Mouse (Mus musculus): ENCODE measurements around the gene Elovl4. TPM values are rescaled to one million over a fixed set of nuclear protein-coding genes. Genes with fewer than 3 reads are reported as not detected.

The Elovl4 gene
- total and polyA plus RNA-seq, 3 experiments: not detected

DNA sequence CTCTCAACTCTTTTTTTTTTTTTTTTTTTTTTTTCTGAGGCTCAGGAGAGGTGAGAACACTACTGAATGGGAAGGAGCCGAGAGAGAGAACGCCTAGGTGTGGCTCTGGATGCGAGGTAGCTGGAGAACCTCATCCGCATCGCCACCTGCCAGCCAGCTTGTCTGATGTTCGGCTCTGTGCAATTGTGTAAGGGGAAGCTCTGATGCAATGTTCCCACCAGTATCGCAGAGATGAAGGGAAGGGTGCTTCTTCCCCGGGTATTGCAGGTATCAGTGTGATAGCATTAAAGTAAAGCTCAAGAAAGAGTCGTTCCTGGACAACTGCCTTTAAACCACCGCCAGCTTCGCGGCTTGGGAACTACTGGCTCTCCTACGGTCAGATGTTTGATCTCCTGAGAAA is 1.7 kb downstream of the Elovl4 start:
- no peaks in the 10 kb centered on the region for H3K36me3 ChIP-seq (ENCODE audit: control insufficient read depth in 1 of 2, insufficient read depth in 2 of 2, low read length in 2 of 2)
- DNase-seq (ENCODE audit: low read depth, low spot score): no peak
- H3K79me2 ChIP-seq (ENCODE audit: control insufficient read depth, insufficient read depth, low read length, poor library complexity): no peaks in the 10 kb centered on the region
- H3K4me3 ChIP-seq (ENCODE audit: control insufficient read depth in 1 of 2, insufficient read depth in 1 of 2, low read depth in 2 of 2, low read length in 2 of 2): no peak overlapping the region
- H3K4me1 ChIP-seq (ENCODE audit: control insufficient read depth in 1 of 2, insufficient read depth in 2 of 2, low read length in 2 of 2): no peaks in the 10 kb centered on the region
- no peak overlapping the region for H3K9ac ChIP-seq (ENCODE audit: control insufficient read depth, low read depth, low read length, poor library complexity, severe bottlenecking)
- H3K27ac ChIP-seq (ENCODE audit: control insufficient read depth, low read depth, low read length): no peak overlapping the region
- no peak for TF ChIP-seq TAL1 (IDR thresholded peaks at IDR 0.05; ENCODE audit: low read length)
- TF ChIP-seq ZKSCAN1 (IDR thresholded peaks at IDR 0.05; ENCODE audit: low read depth, low read length): no peak
- TF ChIP-seq NRF1 (IDR thresholded peaks at IDR 0.05; ENCODE audit: insufficient read depth, low read depth, low read length, poor library complexity, severe bottlenecking): no peak
- no peak for TF ChIP-seq MYB (IDR thresholded peaks at IDR 0.05; ENCODE audit: low read depth, low read length)
- TF ChIP-seq ETS1 (IDR thresholded peaks at IDR 0.05; ENCODE audit: low read depth, low read length): no peak
- no peak for TF ChIP-seq MAZ (IDR thresholded peaks at IDR 0.05; ENCODE audit: low read depth, low read length)
- TF ChIP-seq GABPA (IDR thresholded peaks at IDR 0.05; ENCODE audit: low read depth, low read length): no peak
- TF ChIP-seq SIN3A (IDR thresholded peaks at IDR 0.05; ENCODE audit: low read length): no peak
- TF ChIP-seq JUND (IDR thresholded peaks at IDR 0.05; ENCODE audit: low read depth, low read length): no peak
- TF ChIP-seq TCF12 (IDR thresholded peaks at IDR 0.05; ENCODE audit: low read depth, low read length): no peak
- TF ChIP-seq CTCF (IDR thresholded peaks at IDR 0.05 in 2 of 3, conservative IDR thresholded peaks at IDR 0.05 in 1 of 3; ENCODE audit: control insufficient read depth in 1 of 3, insufficient read depth in 1 of 3, low read depth in 2 of 3, low read length in 3 of 3, poor library complexity in 1 of 3, severe bottlenecking in 1 of 3): no peak
- no peak for TF ChIP-seq ZMIZ1 (IDR thresholded peaks at IDR 0.05; ENCODE audit: low read depth, low read length)
- no peak for TF ChIP-seq USF1 (IDR thresholded peaks at IDR 0.05; ENCODE audit: low read depth, low read length)
- TF ChIP-seq ZNF384 (IDR thresholded peaks at IDR 0.05; ENCODE audit: low read depth, low read length): no peak
- TF ChIP-seq MAX (IDR thresholded peaks at IDR 0.05; ENCODE audit: low read length): no peak
- TF ChIP-seq MYC (IDR thresholded peaks at IDR 0.05; ENCODE audit: low read depth, low read length): no peak
- no peak for TF ChIP-seq EP300 (IDR thresholded peaks at IDR 0.05; ENCODE audit: low read depth in 1 of 2, low read length in 2 of 2)
- TF ChIP-seq GATA1 (IDR thresholded peaks at IDR 0.05; ENCODE audit: low read depth, low read length): no peak
- no peaks in the 10 kb centered on the region for H3K9me3 ChIP-seq (replicated peaks; ENCODE audit: insufficient read depth, low read length)
- no peaks in the 10 kb centered on the region; a peak in 1 of 4 replicates for H3K27me3 ChIP-seq (ENCODE audit: control insufficient read depth in 1 of 2, insufficient read depth in 2 of 2, low read length in 2 of 2)

DNA sequence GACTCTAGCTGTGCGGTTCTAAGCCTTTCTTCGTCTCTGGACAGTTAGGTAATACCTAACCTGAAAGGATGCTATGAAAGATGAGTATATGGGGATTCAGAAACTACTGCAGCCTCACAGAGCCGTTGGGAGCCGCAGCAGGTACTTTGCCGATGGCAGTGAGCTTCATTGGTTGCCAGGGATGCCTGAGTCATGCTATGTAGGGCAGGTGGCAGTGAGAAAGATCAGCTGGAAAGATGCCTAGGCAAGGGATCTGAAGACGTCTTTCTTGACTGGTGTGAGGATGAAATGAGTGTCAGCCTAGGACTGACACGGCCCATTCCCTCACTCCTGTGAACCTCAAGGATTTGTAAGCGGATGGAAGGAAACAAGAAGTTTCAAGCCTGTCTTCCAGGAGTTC is 8.2 kb downstream of the Elovl4 start:
- DNase-seq (ENCODE audit: low read depth, low spot score): no peak
- Histone ChIP-seq H3K36me3 (ENCODE audit: control insufficient read depth in 1 of 2, insufficient read depth in 2 of 2, low read length in 2 of 2) (no peaks in the 10 kb centered on the region), H3K9ac (ENCODE audit: control insufficient read depth, low read depth, low read length, poor library complexity, severe bottlenecking) (no peak overlapping the region), H3K9me3 (replicated peaks; ENCODE audit: insufficient read depth, low read length) (no peaks in the 10 kb centered on the region), H3K79me2 (ENCODE audit: control insufficient read depth, insufficient read depth, low read length, poor library complexity) (no peaks in the 10 kb centered on the region), H3K4me3 (ENCODE audit: control insufficient read depth in 1 of 2, insufficient read depth in 1 of 2, low read depth in 2 of 2, low read length in 2 of 2) (no peak overlapping the region), H3K27me3 (ENCODE audit: control insufficient read depth in 1 of 2, insufficient read depth in 2 of 2, low read length in 2 of 2) (peaks cover 0 to 1% of the 10 kb centered on the region in 2 experiments; a peak in 2 of 4 replicates), H3K27ac (ENCODE audit: control insufficient read depth, low read depth, low read length) (no peak overlapping the region), H3K4me1 (ENCODE audit: control insufficient read depth in 1 of 2, insufficient read depth in 2 of 2, low read length in 2 of 2) (no peaks in the 10 kb centered on the region)
- no peak for TF ChIP-seq E2F4 (IDR thresholded peaks at IDR 0.05; ENCODE audit: borderline replicate concordance, low read depth, low read length)
